Mouse (Mus musculus) testis, adult 2 months (tissue): Measurements from ENCODE around the gene Arntl.

Source experiments
- CTCF ChIP-seq: fragments of 200-500 bp; IDR thresholded peaks from 2 replicates; pipeline ENCODE4 v1.5.1; 2012; ENCODE audit warnings: low read depth, mild to moderate bottlenecking, inconsistent platforms, low read length, moderate library complexity; ENCODE audit not compliant: control insufficient read depth, insufficient read depth, insufficient replicate concordance
- POLR2A ChIP-seq: fragments of 200-500 bp; IDR thresholded peaks from 2 replicates; pipeline ENCODE4 v1.6.1; 2012; ENCODE audit warnings: low read depth, mild to moderate bottlenecking, inconsistent platforms, low read length, moderate library complexity; ENCODE audit not compliant: control insufficient read depth

GRCm38 (mm10) chr7:113251001-113251400 is 43.7 kb downstream of the Arntl start:
- TF ChIP-seq CTCF (no peak), POLR2A (no peak)
